Mouse (Mus musculus) right cerebral cortex, postnatal 4 days (tissue): ENCODE results near the gene Tubb4a.
"Not testable (repeated sequence)": the region's sequence is repeated elsewhere in the genome, so short reads cannot be mapped to it uniquely, and the experiment has no call there.

Experiments
- DNase-seq: peaks from one replicate; pipeline ENCODE4 v3.0.0-alpha.2; 2022

The Tubb4a gene

GRCm38 (mm10) chr17:57087049-57087832 lies at the start of gene Tubb4a:
Tubb4a (minus strand) TSS chr17:57087782.
- DNase-seq: peak; percentile 81

- DNase-seq: no peak
Observed at GRCm38 (mm10) chr17:57135635-57136034, 48.1 kb upstream of the Tubb4a start.

GRCm38 (mm10) chr17:57134693-57135092 lies 47.1 kb upstream of the Tubb4a start:
- no peak for DNase-seq

GRCm38 (mm10) chr17:57134021-57134420 lies 46.4 kb upstream of the Tubb4a start:
- DNase-seq: not testable (repeated sequence)

- DNase-seq: no peak
Observed at GRCm38 (mm10) chr17:57131793-57132192, 44.2 kb upstream of the Tubb4a start.

- no peak for DNase-seq
Observed at GRCm38 (mm10) chr17:57125853-57126622, 38.5 kb upstream of the Tubb4a start.

- DNase-seq: no peak
Observed at GRCm38 (mm10) chr17:57124792-57125191, 37.2 kb upstream of the Tubb4a start.

GRCm38 (mm10) chr17:57123192-57124118 lies 35.9 kb upstream of the Tubb4a start:
- DNase-seq: no peak

- DNase-seq: no peak
Observed at GRCm38 (mm10) chr17:57121856-57122255, 34.3 kb upstream of the Tubb4a start.

GRCm38 (mm10) chr17:57118524-57119349 lies 31.2 kb upstream of the Tubb4a start:
- DNase-seq: no peak

- no peak for DNase-seq
Observed at GRCm38 (mm10) chr17:57116801-57117200, 29.2 kb upstream of the Tubb4a start.

GRCm38 (mm10) chr17:57112768-57113474 lies 25.3 kb upstream of the Tubb4a start:
- no peak for DNase-seq

GRCm38 (mm10) chr17:57110005-57110404 lies 22.4 kb upstream of the Tubb4a start:
- DNase-seq: no peak

- no peak for DNase-seq
Observed at GRCm38 (mm10) chr17:57108666-57109171, 21.1 kb upstream of the Tubb4a start.

GRCm38 (mm10) chr17:57108040-57108665 lies 20.6 kb upstream of the Tubb4a start:
- DNase-seq: no peak

- no peak for DNase-seq
Observed at GRCm38 (mm10) chr17:57107064-57107463, 19.5 kb upstream of the Tubb4a start.

GRCm38 (mm10) chr17:57106035-57106368 lies 18.4 kb upstream of the Tubb4a start:
- DNase-seq: no peak

- peak; percentile 55 for DNase-seq
Observed at GRCm38 (mm10) chr17:57105181-57106034, 17.8 kb upstream of the Tubb4a start, which contains the start of gene Tnfsf9. Tnfsf9 (plus strand) TSS chr17:57105325.

GRCm38 (mm10) chr17:57104496-57104895 lies 16.9 kb upstream of the Tubb4a start:
- DNase-seq: no peak

GRCm38 (mm10) chr17:57102276-57102675 lies 14.7 kb upstream of the Tubb4a start:
- no peak for DNase-seq
